In the genomic region with DNA sequence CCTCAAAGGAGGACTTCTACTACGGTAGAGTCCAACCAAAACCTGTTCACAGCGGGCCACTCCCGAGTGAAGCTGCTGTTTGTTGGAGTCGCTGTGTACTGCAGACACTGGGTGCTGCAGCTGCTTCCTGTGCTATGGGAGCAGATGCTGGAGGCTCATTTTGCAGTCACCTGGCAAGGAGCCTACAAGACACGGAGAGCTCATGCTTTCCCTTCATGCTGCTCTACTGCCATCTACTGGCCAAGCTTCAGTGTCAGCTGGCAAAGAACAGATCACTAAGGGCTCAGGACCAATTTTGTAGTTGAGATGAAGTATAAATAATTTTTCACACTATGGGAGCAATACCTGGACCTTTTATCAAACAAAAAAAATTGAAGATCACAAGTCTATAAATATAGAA, we compare ENCODE assay signal across 8 mouse cellular contexts. TPM values are rescaled to one million over a fixed set of nuclear protein-coding genes. Genes with fewer than 3 reads are reported as not detected.
DNase-seq lines count a peak whose midpoint lies in the region; ATAC-seq lines count a peak whose summit lies in the region.
"Not testable (repeated sequence)": the region's sequence is repeated elsewhere in the genome, so short reads cannot be mapped to it uniquely, and the experiment has no call there.

No protein-coding gene starts in this region.

- not testable (repeated sequence) for H3K36me3 ChIP-seq in forebrain, embryonic 13.5 days (ENCODE audit: poor library complexity, severe bottlenecking); liver, embryonic 13.5 days; stomach, embryonic 15.5 days

- H3K4me2 ChIP-seq in forebrain, embryonic 13.5 days, result peak overlapping the region; percentile 36; the same call in 1 of the 2 replicates
- H3K4me2 ChIP-seq in liver, embryonic 13.5 days; stomach, embryonic 15.5 days: not testable (repeated sequence)

- intact Hi-C loops in heart, postnatal 14 days (cut with DNase I), result loop anchor here (5.0 kb wide), 1 partner anchor 71 kb away; a partner anchor contains a TSS

- ATAC-seq in CD4-positive, CD25-positive, alpha-beta regulatory T cell, adult 4 months, result peak; percentile 80
- peak; percentile 78 for ATAC-seq in forebrain, embryonic 13.5 days
- peak; percentile 62 for ATAC-seq in liver, embryonic 13.5 days (ENCODE audit: low read depth)
- ATAC-seq in stomach, embryonic 15.5 days (ENCODE audit: insufficient read depth, low FRiP score, low read depth), result peak; percentile 76; the same call in 1 of the 2 replicates

- H3K9ac ChIP-seq in forebrain, embryonic 13.5 days; liver, embryonic 13.5 days; stomach, embryonic 15.5 days: not testable (repeated sequence)

- not testable (repeated sequence) for H3K4me1 ChIP-seq in forebrain, embryonic 13.5 days; liver, embryonic 13.5 days (replicated peaks); stomach, embryonic 15.5 days

- H3K27ac ChIP-seq in forebrain, embryonic 13.5 days; liver, embryonic 13.5 days; stomach, embryonic 15.5 days: not testable (repeated sequence)

- peak; percentile 37 for DNase-seq in c-Kit-positive CD71-positive TER-119-positive erythroid progenitor cells, embryonic 14.5 days (ENCODE audit: low spot score)
- DNase-seq in heart, postnatal 14 days, result peak; percentile 84 to 94
- DNase-seq in kidney, postnatal 4 days, result peak; percentile 86 to 92
- DNase-seq in liver, embryonic 13.5 days, result peak; percentile 52
- DNase-seq in neural tube, embryonic 10.5 days (ENCODE audit: extremely low spot score, low spot score), result peak; percentile 31

- WGBS in forebrain, embryonic 13.5 days, result 17% methylated on average over 5 of the region's 5 CpGs
- WGBS in liver, embryonic 13.5 days (ENCODE audit: insufficient replicate concordance), result 19% methylated on average over 5 of the region's 5 CpGs
- WGBS in stomach, embryonic 15.5 days, result 11% methylated on average over 5 of the region's 5 CpGs

- not testable (repeated sequence) for H3K4me3 ChIP-seq in forebrain, embryonic 13.5 days; liver, embryonic 13.5 days (replicated peaks); stomach, embryonic 15.5 days (replicated peaks)

- not testable (repeated sequence) for H3K9me3 ChIP-seq in forebrain, embryonic 13.5 days (replicated peaks); liver, embryonic 13.5 days (replicated peaks); stomach, embryonic 15.5 days

- H3K27me3 ChIP-seq in forebrain, embryonic 13.5 days; liver, embryonic 13.5 days; stomach, embryonic 15.5 days (replicated peaks): not testable (repeated sequence)

RNA-seq across cellular contexts. Expression of a gene that starts 10.9 kb away (rescaled TPM):
- 10 to 100 TPM; 76.3 to 99.4 TPM for polyA plus RNA-seq in CD4-positive, CD25-positive, alpha-beta regulatory T cell, adult 4 months (2017; shearing (Covaris generic))
- 34.4 and 39.2 TPM in 2 replicates for polyA plus RNA-seq in forebrain, embryonic 13.5 days (2015; fragmentation: Nextera tagmentation; extraction: Ambion mirVana)
- 10 to 100 TPM; 20.6 to 23.4 TPM for total RNA-seq in heart, postnatal 14 days (2021)
- 12.1 and 12.4 TPM in 2 replicates for polyA plus RNA-seq in liver, embryonic 13.5 days (2015; fragmentation: Nextera tagmentation; extraction: Ambion mirVana)
- 41.0 and 42.2 TPM in 2 replicates for polyA plus RNA-seq in stomach, embryonic 15.5 days (2015; fragmentation: Nextera tagmentation; extraction: Ambion mirVana)

RNA-seq across cellular contexts. Expression of a gene that starts 14.0 kb away (rescaled TPM):
- polyA plus RNA-seq in CD4-positive, CD25-positive, alpha-beta regulatory T cell, adult 4 months (2017; shearing (Covaris generic)), result not detected
- polyA plus RNA-seq in forebrain, embryonic 13.5 days (2015; fragmentation: Nextera tagmentation; extraction: Ambion mirVana), result not detected in 2 replicates
- not detected for total RNA-seq in heart, postnatal 14 days (2021)
- not detected in 2 replicates for polyA plus RNA-seq in liver, embryonic 13.5 days (2015; fragmentation: Nextera tagmentation; extraction: Ambion mirVana)
- not detected in 2 replicates for polyA plus RNA-seq in stomach, embryonic 15.5 days (2015; fragmentation: Nextera tagmentation; extraction: Ambion mirVana)

RNA-seq across cellular contexts. Expression of a gene that starts 41.0 kb away (rescaled TPM):
- polyA plus RNA-seq in CD4-positive, CD25-positive, alpha-beta regulatory T cell, adult 4 months (2017; shearing (Covaris generic)), result under 1 TPM in 1 of 2 experiments, not detected in 1; 0.79 TPM
- polyA plus RNA-seq in forebrain, embryonic 13.5 days (2015; fragmentation: Nextera tagmentation; extraction: Ambion mirVana), result 0.30 and 0.41 TPM in 2 replicates
- total RNA-seq in heart, postnatal 14 days (2021), result not detected
- polyA plus RNA-seq in liver, embryonic 13.5 days (2015; fragmentation: Nextera tagmentation; extraction: Ambion mirVana), result 0.22 and 0.34 TPM in 2 replicates
- polyA plus RNA-seq in stomach, embryonic 15.5 days (2015; fragmentation: Nextera tagmentation; extraction: Ambion mirVana), result 1.2 and 1.4 TPM in 2 replicates

RNA-seq across cellular contexts. Expression of a gene that starts 43.4 kb away (rescaled TPM):
- under 1 TPM in 1 of 2 experiments, not detected in 1; 0.28 TPM for polyA plus RNA-seq in CD4-positive, CD25-positive, alpha-beta regulatory T cell, adult 4 months (2017; shearing (Covaris generic))
- 1.2 and 2.1 TPM in 2 replicates for polyA plus RNA-seq in forebrain, embryonic 13.5 days (2015; fragmentation: Nextera tagmentation; extraction: Ambion mirVana)
- total RNA-seq in heart, postnatal 14 days (2021), result 1 to 10 TPM; 2.0 to 2.5 TPM
- 286 and 323 TPM in 2 replicates for polyA plus RNA-seq in liver, embryonic 13.5 days (2015; fragmentation: Nextera tagmentation; extraction: Ambion mirVana)
- polyA plus RNA-seq in stomach, embryonic 15.5 days (2015; fragmentation: Nextera tagmentation; extraction: Ambion mirVana), result 9.3 and 25.4 TPM in 2 replicates

RNA-seq across cellular contexts. Expression of a gene that starts 53.3 kb away (rescaled TPM):
- polyA plus RNA-seq in CD4-positive, CD25-positive, alpha-beta regulatory T cell, adult 4 months (2017; shearing (Covaris generic)), result not detected
- not detected in 2 replicates for polyA plus RNA-seq in forebrain, embryonic 13.5 days (2015; fragmentation: Nextera tagmentation; extraction: Ambion mirVana)
- not detected for total RNA-seq in heart, postnatal 14 days (2021)
- polyA plus RNA-seq in liver, embryonic 13.5 days (2015; fragmentation: Nextera tagmentation; extraction: Ambion mirVana), result not detected in 2 replicates
- polyA plus RNA-seq in stomach, embryonic 15.5 days (2015; fragmentation: Nextera tagmentation; extraction: Ambion mirVana), result not detected in 2 replicates

Comparison
In these comparisons a context has a peak if more than half of its experiments do, and no peak if none do; other contexts are left out.
1. DNase-seq: peak in every context shown above with its lines; median percentile 89 in heart, postnatal 14 days; 89 in kidney, postnatal 4 days; 52 in liver, embryonic 13.5 days; 37 in c-Kit-positive CD71-positive TER-119-positive erythroid progenitor cells, embryonic 14.5 days; 31 in neural tube, embryonic 10.5 days.